Comparison of ENCODE assay signal across 8 mouse cellular contexts in genomic region chrX:36903115-36903768, GRCm38 (mm10). TPM values are rescaled to one million over a fixed set of nuclear protein-coding genes. Genes with fewer than 3 reads are reported as not detected.
DNase-seq lines count a peak whose midpoint lies in the region; ATAC-seq and TF ChIP-seq lines count a peak whose summit lies in the region.

No protein-coding gene starts in this region.

- H3K27ac ChIP-seq in heart, embryonic 11.5 days (ENCODE audit: low read depth, low read length), result peak overlapping the region; percentile 64
- peak overlapping the region; percentile 66; the same call in 1 of the 2 replicates for H3K27ac ChIP-seq in kidney, embryonic 16.5 days (ENCODE audit: low read length)
- peak overlapping the region; percentile 58 for H3K27ac ChIP-seq in liver, adult 2 months (replicated peaks; ENCODE audit: insufficient read depth, low read depth, low read length)

- no peaks in the 10 kb centered on the region for H3K9me3 ChIP-seq in heart, embryonic 11.5 days (replicated peaks; ENCODE audit: control insufficient read depth, low read length)
- no peaks in the 10 kb centered on the region for H3K9me3 ChIP-seq in kidney, embryonic 16.5 days (ENCODE audit: low read length)

- peak overlapping the region; percentile 5 for H3ac ChIP-seq in myocyte (ENCODE audit: control insufficient read depth, insufficient read length)

- WGBS in heart, embryonic 11.5 days (ENCODE audit: insufficient replicate concordance), result 14% methylated on average over 32 of the region's 32 CpGs
- 22% methylated on average over 31 of the region's 32 CpGs for WGBS in kidney, embryonic 16.5 days
- WGBS in liver, adult 2 months, result 4% methylated on average over 30 of the region's 32 CpGs

- TF ChIP-seq POLR2A in liver, adult 2 months (IDR thresholded peaks at IDR 0.05; ENCODE audit: extremely low read depth, insufficient read depth, low read length), result peak; percentile 72
- peak; percentile 89 for TF ChIP-seq POLR2A in myocyte (IDR thresholded peaks at IDR 0.05; ENCODE audit: insufficient read length, low read depth)

- no peaks in the 10 kb centered on the region for H3K4me1 ChIP-seq in heart, embryonic 11.5 days (ENCODE audit: control insufficient read depth, insufficient read depth, low read length)
- 0 out of 2 replicates have a peak, but pooled peaks cover 6% of the 10 kb centered on the region for H3K4me1 ChIP-seq in kidney, embryonic 16.5 days (ENCODE audit: insufficient read depth, low read length)
- no peaks in the 10 kb centered on the region for H3K4me1 ChIP-seq in liver, adult 2 months (ENCODE audit: control insufficient read depth, insufficient read depth, low read length)

- no peaks in the 10 kb centered on the region for H3K36me3 ChIP-seq in heart, embryonic 11.5 days (ENCODE audit: control insufficient read depth, insufficient read depth, low read length)
- no peaks in the 10 kb centered on the region for H3K36me3 ChIP-seq in kidney, embryonic 16.5 days (ENCODE audit: insufficient read depth, low read length)
- no peaks in the 10 kb centered on the region for H3K36me3 ChIP-seq in liver, adult 2 months (ENCODE audit: control insufficient read depth, insufficient read depth, low read length)
- no peaks in the 10 kb centered on the region for H3K36me3 ChIP-seq in myocyte (ENCODE audit: control insufficient read depth, insufficient read depth)
- H3K36me3 ChIP-seq in splenic B cell, adult 2 months (ENCODE audit: control insufficient read depth, insufficient read depth, low read length, poor library complexity, severe bottlenecking), result no peaks in the 10 kb centered on the region

- H3K79me2 ChIP-seq in liver, adult 2 months (ENCODE audit: control insufficient read depth, insufficient read depth, low read length), result no peaks in the 10 kb centered on the region; the same call in 1 of the 2 replicates
- peaks cover 40% of the 10 kb centered on the region for H3K79me2 ChIP-seq in myocyte (ENCODE audit: control insufficient read depth, insufficient read depth)

- H3K9ac ChIP-seq in heart, embryonic 11.5 days (ENCODE audit: low read depth, low read length), result peak overlapping the region; percentile 75
- peak overlapping the region; percentile 67 for H3K9ac ChIP-seq in kidney, embryonic 16.5 days (replicated peaks; ENCODE audit: low read length)
- H3K9ac ChIP-seq in liver, adult 2 months (ENCODE audit: low read depth, low read length), result peak overlapping the region; percentile 79

- peak overlapping the region; percentile 55 for H3K4me3 ChIP-seq in heart, embryonic 11.5 days (ENCODE audit: low read depth, low read length)
- peak overlapping the region; percentile 61 for H3K4me3 ChIP-seq in kidney, embryonic 16.5 days (ENCODE audit: low read length)
- H3K4me3 ChIP-seq in liver, adult 2 months (ENCODE audit: insufficient read depth, low read depth, low read length), result peak overlapping the region; percentile 92
- peak overlapping the region; percentile 53 for H3K4me3 ChIP-seq in myocyte

- peak overlapping the region; percentile 65 for H3K4me2 ChIP-seq in heart, embryonic 11.5 days
- peak overlapping the region; percentile 68 for H3K4me2 ChIP-seq in kidney, embryonic 16.5 days (replicated peaks; ENCODE audit: low read depth, low read length)
- peak overlapping the region; percentile 86 for H3K4me2 ChIP-seq in myocyte (ENCODE audit: low read depth)

- TF ChIP-seq CTCF in liver, adult 2 months (IDR thresholded peaks at IDR 0.05; ENCODE audit: low read depth, low read length), result no peak

- ATAC-seq in erythroblast, adult 5-6 weeks (replicated peaks; ENCODE audit: low FRiP score, poor library complexity, severe bottlenecking), result peak; percentile 99
- peak; percentile 92 for ATAC-seq in heart, embryonic 11.5 days (replicated peaks; ENCODE audit: insufficient number of reproducible peaks, low FRiP score, low TSS enrichment)
- peak; percentile 93 for ATAC-seq in kidney, embryonic 16.5 days (ENCODE audit: low FRiP score, low TSS enrichment)

- DNase-seq in B cell, adult 2 months, result peak; percentile 90 to 91
- peak; percentile 96 for DNase-seq in brain, adult 2 months (ENCODE audit: low read depth, low spot score)
- peak; percentile 73 for DNase-seq in liver, adult 2 months (ENCODE audit: extremely low read depth, low read depth, low spot score)
- DNase-seq in splenic B cell, adult 2 months (ENCODE audit: low read depth, low spot score), result peak; percentile 95

- H3K27me3 ChIP-seq in heart, embryonic 11.5 days (ENCODE audit: control insufficient read depth, insufficient read depth, low read length), result no peaks in the 10 kb centered on the region
- no peaks in the 10 kb centered on the region for H3K27me3 ChIP-seq in kidney, embryonic 16.5 days (ENCODE audit: insufficient read depth, low read length)
- no peaks in the 10 kb centered on the region for H3K27me3 ChIP-seq in liver, adult 2 months (ENCODE audit: control insufficient read depth, insufficient read depth, low read length)
- H3K27me3 ChIP-seq in myocyte (ENCODE audit: control insufficient read depth, insufficient read depth, insufficient read length), result no peaks in the 10 kb centered on the region
- no peaks in the 10 kb centered on the region for H3K27me3 ChIP-seq in splenic B cell, adult 2 months (ENCODE audit: control insufficient read depth, insufficient read depth, low read length, poor library complexity, severe bottlenecking)

TF ChIP-seq in myocyte, 11 proteins besides CTCF, POLR2A, EP300 and RAD21:
- TF ChIP-seq E2F4 (IDR thresholded peaks at IDR 0.05; ENCODE audit: insufficient read depth) (no peak), USF1 (IDR thresholded peaks at IDR 0.05; ENCODE audit: low read depth) (no peak), POLR2AphosphoS2 (IDR thresholded peaks at IDR 0.05; ENCODE audit: insufficient read length, low read depth) (peak; percentile 87), MYOG (IDR thresholded peaks at IDR 0.05; ENCODE audit: control insufficient read depth in 1 of 3, insufficient read depth in 1 of 3, insufficient read length in 2 of 3, low read depth in 2 of 3) (no peak)

RNA-seq across cellular contexts. Expression of gene Nkrf, which starts 0.5 kb away (rescaled TPM):
- total RNA-seq in erythroblast, adult 5-6 weeks (2015; ENCODE audit: low replicate concordance), result 3.1 and 8.5 TPM in 2 replicates
- 0.34 and 3.9 TPM in 2 replicates for total RNA-seq in erythroblast, adult 5-6 weeks (2017; ENCODE audit: low replicate concordance)
- polyA plus RNA-seq in heart, embryonic 11.5 days (2014; fragmentation: Nextera tagmentation; extraction: Ambion mirVana), result 1.1 and 1.3 TPM in 2 replicates
- polyA plus RNA-seq in kidney, embryonic 16.5 days (2015; fragmentation: Nextera tagmentation; extraction: Ambion mirVana), result 1.2 and 1.4 TPM in 2 replicates
- total RNA-seq in liver, adult 2 months (2014; rRNA removed), result 1.5 and 1.6 TPM in 2 replicates
- 0.39 TPM in 2 replicates for polyA plus RNA-seq in liver, adult 2 months (2012; rRNA removed)
- polyA plus RNA-seq in myocyte (2012; fragmentation: generic; extraction: Trizol), result 2.9 TPM

RNA-seq across cellular contexts. Expression of gene C330007P06Rik, which starts 29.3 kb away (rescaled TPM):
- 9.2 and 22.2 TPM in 2 replicates for total RNA-seq in erythroblast, adult 5-6 weeks (2015; ENCODE audit: low replicate concordance)
- 17.7 and 23.5 TPM in 2 replicates for total RNA-seq in erythroblast, adult 5-6 weeks (2017; ENCODE audit: low replicate concordance)
- polyA plus RNA-seq in heart, embryonic 11.5 days (2014; fragmentation: Nextera tagmentation; extraction: Ambion mirVana), result 23.4 and 27.9 TPM in 2 replicates
- polyA plus RNA-seq in kidney, embryonic 16.5 days (2015; fragmentation: Nextera tagmentation; extraction: Ambion mirVana), result 29.5 and 33.9 TPM in 2 replicates
- 26.2 and 30.5 TPM in 2 replicates for total RNA-seq in liver, adult 2 months (2014; rRNA removed)
- 9.4 and 12.1 TPM in 2 replicates for polyA plus RNA-seq in liver, adult 2 months (2012; rRNA removed)
- polyA plus RNA-seq in myocyte (2012; fragmentation: generic; extraction: Trizol), result 6.6 TPM

RNA-seq across cellular contexts. Expression of gene Ube2a, which starts 29.5 kb away (rescaled TPM):
- 16.7 and 39.9 TPM in 2 replicates for total RNA-seq in erythroblast, adult 5-6 weeks (2015; ENCODE audit: low replicate concordance)
- 4.3 and 19.9 TPM in 2 replicates for total RNA-seq in erythroblast, adult 5-6 weeks (2017; ENCODE audit: low replicate concordance)
- polyA plus RNA-seq in heart, embryonic 11.5 days (2014; fragmentation: Nextera tagmentation; extraction: Ambion mirVana), result 125 and 126 TPM in 2 replicates
- 116 and 118 TPM in 2 replicates for polyA plus RNA-seq in kidney, embryonic 16.5 days (2015; fragmentation: Nextera tagmentation; extraction: Ambion mirVana)
- 12.2 and 17.5 TPM in 2 replicates for total RNA-seq in liver, adult 2 months (2014; rRNA removed)
- 21.9 and 25.9 TPM in 2 replicates for polyA plus RNA-seq in liver, adult 2 months (2012; rRNA removed)
- 52.1 TPM for polyA plus RNA-seq in myocyte (2012; fragmentation: generic; extraction: Trizol)

Comparison
In these comparisons a context has a peak if more than half of its experiments do, and no peak if none do; other contexts are left out.
1. Peak in every context shown above with its lines: DNase-seq, ATAC-seq, H3K4me3 ChIP-seq and H3K27ac ChIP-seq.